Mouse (Mus musculus): Measurements from ENCODE around the gene Magt1.
A peak's percentile ranks its signal among the peaks of the same experiment; 100 is the strongest.

Gene Magt1

GRCm38 (mm10) chrX:106011465-106012159, at the start of gene Magt1:
TSS of gene Magt1 (minus strand) at chrX:106011906.
- peak; percentile 92 for DNase-seq (ENCODE audit: extremely low read depth, insufficient read length, low spot score)

- no peak for DNase-seq (ENCODE audit: extremely low read depth, insufficient read length, low spot score)
Measured at GRCm38 (mm10) chrX:106048191-106048590, 36.5 kb upstream of the Magt1 start.

- no peak for DNase-seq (ENCODE audit: extremely low read depth, insufficient read length, low spot score)
Measured at GRCm38 (mm10) chrX:106045928-106046327, 34.2 kb upstream of the Magt1 start.

GRCm38 (mm10) chrX:106045455-106045854, 33.7 kb upstream of the Magt1 start:
- DNase-seq (ENCODE audit: extremely low read depth, insufficient read length, low spot score): no peak

- peak; percentile 42 for DNase-seq (ENCODE audit: extremely low read depth, insufficient read length, low spot score)
Measured at GRCm38 (mm10) chrX:106043863-106044617, 32.3 kb upstream of the Magt1 start.

- no peak for DNase-seq (ENCODE audit: extremely low read depth, insufficient read length, low spot score)
Measured at GRCm38 (mm10) chrX:106037185-106037752, 25.6 kb upstream of the Magt1 start.

- DNase-seq (ENCODE audit: extremely low read depth, insufficient read length, low spot score): no peak
Measured at GRCm38 (mm10) chrX:106035727-106036126, 24.0 kb upstream of the Magt1 start.

- DNase-seq (ENCODE audit: extremely low read depth, insufficient read length, low spot score): no peak
Measured at GRCm38 (mm10) chrX:106031124-106031523, 19.4 kb upstream of the Magt1 start.

- DNase-seq (ENCODE audit: extremely low read depth, insufficient read length, low spot score): no peak
Measured at GRCm38 (mm10) chrX:106030176-106030575, 18.5 kb upstream of the Magt1 start.

GRCm38 (mm10) chrX:106027343-106027674, 15.6 kb upstream of the Magt1 start:
- DNase-seq (ENCODE audit: extremely low read depth, insufficient read length, low spot score): no peak

GRCm38 (mm10) chrX:106026418-106027342, 15.0 kb upstream of the Magt1 start, which contains the start of gene Atp7a:
TSS of gene Atp7a (plus strand) at chrX:106027276.
- peak; percentile 94 for DNase-seq (ENCODE audit: extremely low read depth, insufficient read length, low spot score)

- DNase-seq (ENCODE audit: extremely low read depth, insufficient read length, low spot score): no peak
Measured at GRCm38 (mm10) chrX:106017516-106017915, 5.8 kb upstream of the Magt1 start.

- DNase-seq (ENCODE audit: extremely low read depth, insufficient read length, low spot score): no peak
Measured at GRCm38 (mm10) chrX:106017102-106017501, 5.4 kb upstream of the Magt1 start.

- DNase-seq (ENCODE audit: extremely low read depth, insufficient read length, low spot score): peak; percentile 69
Measured at GRCm38 (mm10) chrX:106015571-106016322, 4.0 kb upstream of the Magt1 start, which contains the start of gene Cox7b. TSS of gene Cox7b (plus strand) at chrX:106015700.

- DNase-seq (ENCODE audit: extremely low read depth, insufficient read length, low spot score): peak; percentile 38
Measured at GRCm38 (mm10) chrX:106014741-106015377, 3.2 kb upstream of the Magt1 start.

- DNase-seq (ENCODE audit: extremely low read depth, insufficient read length, low spot score): peak; percentile 16
Measured at GRCm38 (mm10) chrX:106013217-106013616, 1.5 kb upstream of the Magt1 start.

- no peak for DNase-seq (ENCODE audit: extremely low read depth, insufficient read length, low spot score)
Measured at GRCm38 (mm10) chrX:106012559-106012958, 853 bp upstream of the Magt1 start.

GRCm38 (mm10) chrX:106010762-106011161, 944 bp downstream of the Magt1 start:
- DNase-seq (ENCODE audit: extremely low read depth, insufficient read length, low spot score): no peak

GRCm38 (mm10) chrX:106001605-106002004, 10.1 kb downstream of the Magt1 start:
- DNase-seq (ENCODE audit: extremely low read depth, insufficient read length, low spot score): no peak

Measured in 3134 (cell line).